Mouse (Mus musculus): ENCODE data around the gene Fam129c. TPM values are rescaled to one million over a fixed set of nuclear protein-coding genes. Genes with fewer than 3 reads are reported as not detected.

The Fam129c gene
- 1.0 TPM for polyA plus RNA-seq (2014; fragmentation: Illumina TruSeq; extraction: RNeasy Lipid Tissue Mini Kit (QIAGEN cat#74804); ENCODE audit: low replicate concordance)

GRCm38 (mm10) chr8:71597451-71597850, at the start of gene Fam129c:
Gene Fam129c (plus strand): TSS chr8:71597648.

GRCm38 (mm10) chr8:71558071-71558957, 39.1 kb upstream of the Fam129c start, which contains the start of gene Tmem221:
Gene Tmem221 (minus strand): TSS chr8:71558871.

GRCm38 (mm10) chr8:71566501-71566900, 30.9 kb upstream of the Fam129c start, which contains the start of gene Nxnl1:
Gene Nxnl1 (minus strand): TSS chr8:71566601.

GRCm38 (mm10) chr8:71568387-71568937, 29.0 kb upstream of the Fam129c start, which contains the start of gene Slc27a1:
Gene Slc27a1 (plus strand): TSS chr8:71568882.

GRCm38 (mm10) chr8:71591471-71592373, 5.7 kb upstream of the Fam129c start, which contains the start of gene Pgls:
Gene Pgls (plus strand): TSS chr8:71592176.

GRCm38 (mm10) chr8:71610822-71611651, 13.6 kb downstream of the Fam129c start, which contains the start of gene Colgalt1:
Gene Colgalt1 (plus strand): TSS chr8:71610998.

Other genes with a start within 250 kb of the Fam129c start
- 0.78 TPM for gene Use1, start 230.8 kb upstream of the Fam129c start, polyA plus RNA-seq (2014; fragmentation: Illumina TruSeq; extraction: RNeasy Lipid Tissue Mini Kit (QIAGEN cat#74804); ENCODE audit: low replicate concordance)
- 1.7 TPM for gene Ocel1, start 226.3 kb upstream of the Fam129c start, polyA plus RNA-seq (2014; fragmentation: Illumina TruSeq; extraction: RNeasy Lipid Tissue Mini Kit (QIAGEN cat#74804); ENCODE audit: low replicate concordance)
- 1.4 TPM for gene Nr2f6, start 215.7 kb upstream of the Fam129c start, polyA plus RNA-seq (2014; fragmentation: Illumina TruSeq; extraction: RNeasy Lipid Tissue Mini Kit (QIAGEN cat#74804); ENCODE audit: low replicate concordance)
- 0.63 TPM for gene Ushbp1, start 201.8 kb upstream of the Fam129c start, polyA plus RNA-seq (2014; fragmentation: Illumina TruSeq; extraction: RNeasy Lipid Tissue Mini Kit (QIAGEN cat#74804); ENCODE audit: low replicate concordance)
- 8.0 TPM for gene Babam1, start 200.8 kb upstream of the Fam129c start, polyA plus RNA-seq (2014; fragmentation: Illumina TruSeq; extraction: RNeasy Lipid Tissue Mini Kit (QIAGEN cat#74804); ENCODE audit: low replicate concordance)
- gene Ankle1, start 191.6 kb upstream of the Fam129c start, polyA plus RNA-seq (2014; fragmentation: Illumina TruSeq; extraction: RNeasy Lipid Tissue Mini Kit (QIAGEN cat#74804); ENCODE audit: low replicate concordance), result 2.5 TPM
- gene Abhd8, start 134.0 kb upstream of the Fam129c start, polyA plus RNA-seq (2014; fragmentation: Illumina TruSeq; extraction: RNeasy Lipid Tissue Mini Kit (QIAGEN cat#74804); ENCODE audit: low replicate concordance), result not detected
- 9.5 TPM for gene Mrpl34, start 132.7 kb upstream of the Fam129c start, polyA plus RNA-seq (2014; fragmentation: Illumina TruSeq; extraction: RNeasy Lipid Tissue Mini Kit (QIAGEN cat#74804); ENCODE audit: low replicate concordance)
- 2.4 TPM for gene Dda1, start 128.4 kb upstream of the Fam129c start, polyA plus RNA-seq (2014; fragmentation: Illumina TruSeq; extraction: RNeasy Lipid Tissue Mini Kit (QIAGEN cat#74804); ENCODE audit: low replicate concordance)
- 1.2 TPM for gene Ano8, start 111.7 kb upstream of the Fam129c start, polyA plus RNA-seq (2014; fragmentation: Illumina TruSeq; extraction: RNeasy Lipid Tissue Mini Kit (QIAGEN cat#74804); ENCODE audit: low replicate concordance)
- gene Gtpbp3, start 109.5 kb upstream of the Fam129c start, polyA plus RNA-seq (2014; fragmentation: Illumina TruSeq; extraction: RNeasy Lipid Tissue Mini Kit (QIAGEN cat#74804); ENCODE audit: low replicate concordance), result 1.7 TPM
- 1.4 TPM for gene Plvap, start 85.9 kb upstream of the Fam129c start, polyA plus RNA-seq (2014; fragmentation: Illumina TruSeq; extraction: RNeasy Lipid Tissue Mini Kit (QIAGEN cat#74804); ENCODE audit: low replicate concordance)
- not detected for gene Ccdc194, start 71.9 kb upstream of the Fam129c start, polyA plus RNA-seq (2014; fragmentation: Illumina TruSeq; extraction: RNeasy Lipid Tissue Mini Kit (QIAGEN cat#74804); ENCODE audit: low replicate concordance)
- 0.82 TPM for gene Bst2, start 60.2 kb upstream of the Fam129c start, polyA plus RNA-seq (2014; fragmentation: Illumina TruSeq; extraction: RNeasy Lipid Tissue Mini Kit (QIAGEN cat#74804); ENCODE audit: low replicate concordance)
- 2.9 TPM for gene Mvb12a, start 54.7 kb upstream of the Fam129c start, polyA plus RNA-seq (2014; fragmentation: Illumina TruSeq; extraction: RNeasy Lipid Tissue Mini Kit (QIAGEN cat#74804); ENCODE audit: low replicate concordance)
- gene Tmem221, start 38.8 kb upstream of the Fam129c start, polyA plus RNA-seq (2014; fragmentation: Illumina TruSeq; extraction: RNeasy Lipid Tissue Mini Kit (QIAGEN cat#74804); ENCODE audit: low replicate concordance), result not detected
- not detected for gene Nxnl1, start 31.0 kb upstream of the Fam129c start, polyA plus RNA-seq (2014; fragmentation: Illumina TruSeq; extraction: RNeasy Lipid Tissue Mini Kit (QIAGEN cat#74804); ENCODE audit: low replicate concordance)
- gene Slc27a1, start 28.8 kb upstream of the Fam129c start, polyA plus RNA-seq (2014; fragmentation: Illumina TruSeq; extraction: RNeasy Lipid Tissue Mini Kit (QIAGEN cat#74804); ENCODE audit: low replicate concordance), result 0.41 TPM
- gene Pgls, start 5.5 kb upstream of the Fam129c start, polyA plus RNA-seq (2014; fragmentation: Illumina TruSeq; extraction: RNeasy Lipid Tissue Mini Kit (QIAGEN cat#74804); ENCODE audit: low replicate concordance), result 0.59 TPM
- 26.0 TPM for gene Colgalt1, start 13.3 kb downstream of the Fam129c start, polyA plus RNA-seq (2014; fragmentation: Illumina TruSeq; extraction: RNeasy Lipid Tissue Mini Kit (QIAGEN cat#74804); ENCODE audit: low replicate concordance)
- gene Unc13a, start 74.1 kb downstream of the Fam129c start, polyA plus RNA-seq (2014; fragmentation: Illumina TruSeq; extraction: RNeasy Lipid Tissue Mini Kit (QIAGEN cat#74804); ENCODE audit: low replicate concordance), result 0.04 TPM
- not detected for gene Jak3, start 78.6 kb downstream of the Fam129c start, polyA plus RNA-seq (2014; fragmentation: Illumina TruSeq; extraction: RNeasy Lipid Tissue Mini Kit (QIAGEN cat#74804); ENCODE audit: low replicate concordance)
- not detected for gene Insl3, start 91.6 kb downstream of the Fam129c start, polyA plus RNA-seq (2014; fragmentation: Illumina TruSeq; extraction: RNeasy Lipid Tissue Mini Kit (QIAGEN cat#74804); ENCODE audit: low replicate concordance)
- gene B3gnt3, start 104.1 kb downstream of the Fam129c start, polyA plus RNA-seq (2014; fragmentation: Illumina TruSeq; extraction: RNeasy Lipid Tissue Mini Kit (QIAGEN cat#74804); ENCODE audit: low replicate concordance), result 119 TPM
- gene Fcho1, start 128.1 kb downstream of the Fam129c start, polyA plus RNA-seq (2014; fragmentation: Illumina TruSeq; extraction: RNeasy Lipid Tissue Mini Kit (QIAGEN cat#74804); ENCODE audit: low replicate concordance), result not detected